Mouse (Mus musculus) T-helper 2 cell (primary cell): ENCODE data around the gene Tex10.

ENCODE experiments used
- in situ Hi-C: fragments of 300-600 bp; cut with MboI, MseI; formaldehyde crosslinking; loops from one replicate; pipeline ENCODE4 v1.15.1; 2025; ENCODE audit warnings: high pct_unique_total_duplicates

Tex10 gene

GRCm38 (mm10) chr4:48405724-48406491, 67.4 kb downstream of the Tex10 start:
- in situ Hi-C loops = loop anchor here (25.0 kb wide), 1 partner anchor 969 kb away; no protein-coding TSS in a partner anchor

GRCm38 (mm10) chr4:48403066-48403640, 70.1 kb downstream of the Tex10 start:
- in situ Hi-C loops = loop anchor here (25.0 kb wide), 1 partner anchor 966 kb away; no protein-coding TSS in a partner anchor

- in situ Hi-C loops = loop anchor here (25.0 kb wide), 1 partner anchor 185 kb away; no protein-coding TSS in a partner anchor
These were observed 76.3 kb downstream of the Tex10 start for GRCm38 (mm10) chr4:48396949-48397348.

GRCm38 (mm10) chr4:48382506-48382905, 90.8 kb downstream of the Tex10 start:
- in situ Hi-C loops = loop anchor here (25.0 kb wide), 1 partner anchor 170 kb away; no protein-coding TSS in a partner anchor

- in situ Hi-C loops = loop anchor here (25.0 kb wide), 1 partner anchor 169 kb away; no protein-coding TSS in a partner anchor
These were observed 92.3 kb downstream of the Tex10 start for GRCm38 (mm10) chr4:48380940-48381339.
